Mouse (Mus musculus): ENCODE measurements around the gene Calhm4. TPM values are rescaled to one million over a fixed set of nuclear protein-coding genes. Genes with fewer than 3 reads are reported as not detected.

Gene Calhm4
- total RNA-seq, 1 experiment from 2014 or later, result not detected

Other genes with a start within 250 kb of the Calhm4 start
- gene Sult3a1, start 186.6 kb downstream of the Calhm4 start, total RNA-seq (2021), result not detected in 2 replicates
- gene Rsph4a, start 139.2 kb downstream of the Calhm4 start, total RNA-seq (2021), result 0.15 TPM in 1 of 2 replicates, not detected in the other
- 13.3 and 16.8 TPM in 2 replicates for gene Zup1, start 93.0 kb downstream of the Calhm4 start, total RNA-seq (2021)
- gene Rwdd1, start 24.7 kb downstream of the Calhm4 start, total RNA-seq (2021), result 81.8 and 98.0 TPM in 2 replicates
- gene Trappc3l, start 6.7 kb downstream of the Calhm4 start, total RNA-seq (2021), result not detected in 2 replicates
- gene Calhm5, start 52.2 kb upstream of the Calhm4 start, total RNA-seq (2021), result 0.15 TPM in 2 replicates
- gene Calhm6, start 83.7 kb upstream of the Calhm4 start, total RNA-seq (2021), result 0.85 and 4.5 TPM in 2 replicates
- 10.9 and 12.2 TPM in 2 replicates for gene Dse, start 163.4 kb upstream of the Calhm4 start, total RNA-seq (2021)
- gene Tspyl1, start 237.9 kb upstream of the Calhm4 start, total RNA-seq (2021), result 52.2 and 54.2 TPM in 2 replicates

Measured in adrenal gland, postnatal 14 days (tissue).